Mouse (Mus musculus) left cerebral cortex, postnatal 10 days (tissue): Measurements from ENCODE around the gene Fzd2. TPM values are rescaled to one million over a fixed set of nuclear protein-coding genes. Genes with fewer than 3 reads are reported as not detected.

Source experiments
- DNase-seq, 2 experiments: peaks; one replicate each; pipeline ENCODE4 v3.0.0; 2021 to 2022; ENCODE audit warnings: low spot score in 2 of 2, mixed read lengths in 1 of 2; ENCODE audit errors: extremely low spot score in 1 of 2
- intact Hi-C: fragments of 180-260 bp; cut with DNase I; formaldehyde crosslinking; loops from one replicate; pipeline ENCODE4 v1.15.1; 2025
- total RNA-seq, 2 experiments: library from RNA; stranded (reverse); gene quantifications; 2 replicates each; pipeline ENCODE4 v1.2.3; 2021

The Fzd2 gene
- total RNA-seq, 2 experiments from 2014 or later, result 6.7 to 11.0 TPM

DNA sequence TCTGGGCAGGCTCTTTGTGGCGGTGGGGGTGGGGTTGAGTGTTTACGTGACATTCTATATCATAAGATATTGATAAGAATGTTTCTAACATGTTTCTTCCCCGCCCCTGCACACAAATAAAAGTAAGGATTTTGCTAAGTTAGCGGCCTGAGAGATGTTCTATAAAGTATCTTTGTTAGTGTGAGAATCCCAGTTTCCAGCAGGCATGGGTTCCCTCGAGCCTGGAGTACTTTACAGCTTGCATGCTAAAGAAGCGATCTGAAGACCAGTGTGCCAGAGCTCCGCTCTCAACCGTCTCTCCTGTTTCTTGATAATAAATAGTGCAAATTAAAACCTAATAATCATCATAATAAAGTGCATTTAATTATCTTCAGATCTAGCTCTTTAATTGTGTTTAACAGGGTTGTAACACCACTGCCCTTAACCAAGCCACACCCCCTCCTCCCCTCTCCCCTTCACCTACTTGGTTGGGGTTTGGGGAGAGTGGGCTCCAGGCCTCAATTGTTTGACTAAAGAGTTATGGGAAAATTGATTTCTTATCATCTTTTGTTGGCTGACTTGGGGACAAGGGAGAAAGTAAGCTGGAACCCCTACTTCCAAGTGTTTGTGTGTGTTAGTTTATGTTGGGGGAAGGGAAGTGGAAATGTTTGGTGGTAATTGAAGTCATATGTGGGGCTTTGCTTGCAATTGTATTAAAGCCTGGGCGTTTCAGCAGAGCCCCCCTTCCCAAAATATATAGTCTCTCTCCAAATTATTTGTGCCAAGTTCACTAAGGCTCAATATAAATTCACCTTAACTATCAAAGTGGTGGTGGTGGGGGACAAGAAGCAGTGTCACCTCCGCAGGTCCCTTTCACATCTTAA lies 3.7 kb downstream of the Fzd2 start:
- no peak for DNase-seq
- intact Hi-C loops, result loop anchor here (5.0 kb wide), 1 partner anchor 36 kb away; no protein-coding TSS in a partner anchor

DNA sequence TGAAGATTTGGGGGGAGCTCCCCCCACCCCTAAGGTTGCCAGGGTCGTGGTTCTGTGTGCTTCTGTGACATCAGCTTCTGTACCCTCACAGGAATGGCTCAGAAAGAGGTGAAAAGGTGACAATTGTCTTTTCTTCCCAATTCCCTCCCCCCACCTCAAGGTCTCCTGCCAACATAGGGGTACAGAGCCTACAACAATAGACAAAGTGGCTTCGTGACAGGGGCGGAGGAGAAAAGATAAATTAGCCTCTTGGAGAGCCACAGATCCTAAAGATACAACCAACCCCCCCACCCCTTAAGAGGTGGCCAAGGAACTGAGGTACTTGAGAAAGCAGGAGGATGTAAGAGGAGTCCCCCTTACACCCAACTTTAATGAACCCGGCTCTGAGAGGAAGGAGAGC lies 4.5 kb downstream of the Fzd2 start:
- DNase-seq, result no peak
- intact Hi-C loops, result loop anchor here (5.0 kb wide), 1 partner anchor 36 kb away; no protein-coding TSS in a partner anchor

DNA sequence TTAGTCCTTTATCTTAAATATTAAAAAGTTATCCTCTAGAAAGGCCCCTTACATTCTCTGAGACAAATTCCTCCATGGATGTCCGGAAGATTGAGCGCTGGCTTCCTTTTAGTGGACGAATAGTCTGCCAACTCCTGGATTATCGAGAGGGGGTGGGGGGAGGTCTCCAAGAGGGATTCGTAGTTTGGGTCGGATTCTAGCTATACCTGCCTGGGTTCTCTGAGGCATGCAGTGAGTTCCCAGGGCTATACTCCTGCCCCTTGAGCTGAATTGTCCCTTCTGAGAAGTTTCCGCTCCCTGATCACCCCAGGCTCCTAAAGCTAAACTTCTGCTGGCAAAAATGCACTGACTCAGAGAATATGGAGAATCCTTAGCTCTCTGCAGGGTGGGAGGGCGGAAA lies 5.3 kb downstream of the Fzd2 start:
- intact Hi-C loops, result loop anchor here (5.0 kb wide), 1 partner anchor 37 kb away; no protein-coding TSS in a partner anchor
- DNase-seq, result no peak

DNA sequence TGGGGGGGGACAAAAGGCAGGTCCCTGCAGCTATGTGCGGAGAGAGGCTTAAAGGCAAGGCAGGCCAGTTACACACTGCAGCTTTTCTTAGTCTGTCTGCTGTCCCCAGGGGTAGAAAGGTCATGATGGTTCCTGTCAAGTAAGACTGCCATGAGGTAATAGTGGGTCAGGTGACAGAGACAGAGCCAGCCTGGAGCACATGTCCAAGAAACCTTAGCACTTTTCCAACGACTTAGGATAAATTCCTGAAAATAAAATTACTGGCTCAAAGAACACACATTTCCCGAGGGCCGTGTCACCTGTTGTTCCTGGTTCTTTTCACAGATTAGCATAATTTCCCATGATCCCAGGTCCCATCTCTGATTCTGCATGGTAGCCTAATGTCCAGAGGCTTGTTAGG lies 6.1 kb downstream of the Fzd2 start:
- intact Hi-C loops, result no loop called here
- no peak for DNase-seq

DNA sequence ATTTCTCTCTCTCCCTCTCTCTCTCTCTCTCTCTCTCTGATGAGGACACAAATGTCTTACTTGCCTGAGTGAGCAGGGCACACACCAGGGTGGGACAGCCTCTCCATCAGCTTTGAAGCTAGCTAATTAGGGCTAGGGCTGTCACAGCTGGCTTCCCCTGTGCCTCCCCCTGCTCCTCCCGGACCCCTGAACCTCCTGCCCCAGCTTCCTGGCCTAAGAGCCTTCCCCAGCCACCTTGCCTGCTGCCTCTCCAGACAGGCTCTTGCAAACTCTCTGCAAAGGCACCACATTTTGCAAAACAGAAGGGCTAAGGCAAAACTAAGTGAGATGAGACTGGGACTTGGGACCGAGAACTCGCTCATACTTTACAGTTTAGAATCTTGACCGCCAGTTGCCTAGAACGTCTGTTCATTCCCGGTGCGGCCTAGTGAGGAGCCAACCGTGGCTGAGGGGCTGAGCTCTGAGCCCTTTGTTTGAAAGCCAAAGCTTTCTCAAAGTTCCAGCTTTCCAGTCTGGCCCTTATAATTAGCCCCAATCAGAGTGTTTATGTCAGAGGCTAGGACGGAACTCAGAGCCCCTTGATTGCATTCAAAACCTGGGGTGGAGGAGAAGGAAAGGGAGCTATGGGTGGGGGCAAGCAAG lies 6.6 kb downstream of the Fzd2 start:
- DNase-seq, result no peak
- intact Hi-C loops, result no loop called here

DNA sequence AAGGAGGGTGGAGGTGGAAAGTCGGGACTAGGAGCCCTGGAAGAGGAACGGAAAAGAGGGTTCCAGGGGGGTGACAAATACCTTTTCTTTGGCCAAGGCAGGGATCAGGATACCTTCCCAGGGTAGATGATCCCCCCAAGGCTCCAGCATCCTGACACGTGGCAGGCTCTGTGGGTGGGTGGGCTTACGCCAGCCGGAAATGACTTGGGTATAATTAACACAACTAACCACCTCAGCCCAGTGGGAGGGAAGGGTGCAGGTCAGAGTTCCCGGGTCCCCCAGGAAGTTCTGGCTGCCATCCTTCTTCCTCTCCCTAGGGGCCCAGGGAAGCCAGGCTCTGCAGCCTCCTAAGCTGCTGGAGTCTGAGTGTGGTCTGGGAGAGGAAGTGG lies 7.1 kb downstream of the Fzd2 start:
- no peak for DNase-seq
- intact Hi-C loops, result no loop called here

DNA sequence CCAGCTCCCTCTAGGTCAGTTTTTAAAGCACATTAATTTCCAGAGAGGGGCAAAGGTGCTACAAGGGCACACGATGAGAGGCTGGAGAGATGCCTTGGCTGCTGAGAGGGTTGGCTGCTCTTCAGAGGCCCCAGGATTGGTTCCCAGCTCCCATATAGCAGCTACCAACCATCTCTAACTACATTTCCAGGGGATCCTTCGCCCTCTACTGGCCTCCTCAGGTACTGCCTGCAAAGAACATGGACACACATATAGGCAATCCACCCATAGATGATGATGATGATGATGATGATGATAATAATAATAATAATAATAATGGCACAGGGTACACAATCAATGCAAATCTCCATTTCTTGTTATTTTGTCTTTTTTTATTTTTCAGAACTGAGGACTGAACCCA lies 15.3 kb downstream of the Fzd2 start:
- intact Hi-C loops, result no loop called here
- DNase-seq, result no peak

DNA sequence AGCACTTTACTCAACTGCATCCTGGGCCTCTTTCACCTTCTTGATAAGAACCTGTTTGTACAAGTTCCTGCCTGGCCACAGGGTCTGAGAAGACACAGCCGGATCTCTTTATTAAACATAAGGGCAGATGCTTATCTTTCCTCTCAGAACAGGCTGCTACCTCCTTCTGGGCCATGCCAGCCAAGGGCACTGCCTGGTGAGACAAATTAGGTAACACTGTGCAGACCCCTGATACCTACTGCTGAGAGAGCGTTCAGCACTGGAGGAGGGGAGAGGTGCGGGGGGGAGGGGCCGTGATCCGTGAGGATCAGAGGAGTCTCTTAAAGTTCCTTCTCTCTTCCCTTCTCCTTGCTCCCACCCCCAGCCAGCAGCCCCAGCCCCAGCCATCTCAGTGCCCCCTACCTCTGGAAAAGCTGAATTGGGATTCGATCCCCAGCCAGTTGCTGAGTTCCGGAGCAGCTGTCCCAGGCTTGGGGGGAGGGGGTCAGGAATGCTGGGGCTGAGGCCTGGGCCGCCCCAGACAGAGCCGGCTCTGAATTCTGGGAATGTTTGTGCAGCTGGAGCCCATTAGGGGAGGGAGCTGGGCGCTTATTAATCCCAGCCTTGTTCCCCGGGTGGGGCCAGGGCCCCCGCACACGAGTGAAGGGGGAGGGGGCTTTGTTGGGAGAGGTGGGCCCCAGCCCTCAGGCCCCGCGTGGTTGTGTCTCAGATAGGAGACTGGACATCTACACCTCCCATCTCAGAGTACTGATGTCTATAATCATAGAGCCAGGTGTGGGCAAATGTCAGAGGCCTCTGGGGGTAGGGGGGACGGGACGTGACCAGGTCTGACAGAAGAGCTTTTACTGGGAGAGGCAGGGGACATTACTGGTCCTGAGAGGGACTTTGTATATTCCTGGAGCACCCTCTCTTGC lies 19.9 kb downstream of the Fzd2 start:
- intact Hi-C loops, result no loop called here

DNA sequence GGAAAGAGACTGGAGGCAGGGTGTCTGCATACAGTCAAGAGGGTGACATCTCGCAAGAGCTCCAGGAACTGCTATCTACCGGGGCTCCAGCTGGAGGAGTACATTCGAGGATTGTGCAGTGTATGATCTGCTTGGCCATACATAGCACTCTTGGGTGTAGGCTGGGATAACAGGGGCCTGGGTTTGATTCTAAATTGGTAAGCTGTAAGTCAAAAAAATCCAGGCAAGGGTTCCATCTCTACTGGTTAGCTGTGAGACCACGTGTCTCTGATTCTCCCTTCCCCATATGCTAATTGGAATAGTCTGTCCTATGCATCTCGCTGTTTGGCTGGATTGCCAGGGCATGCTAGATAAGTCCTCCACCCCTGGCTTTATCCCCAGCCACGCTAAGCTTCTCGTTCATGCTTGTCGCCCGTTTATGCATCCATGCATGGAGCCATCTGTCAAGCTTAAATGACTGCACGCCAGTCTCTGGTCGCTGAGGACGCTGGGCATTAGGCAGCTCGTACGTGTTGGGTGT lies 20.8 kb downstream of the Fzd2 start:
- intact Hi-C loops, result no loop called here
- DNase-seq, result no peak

More for the DNA sequence above, 19.9 kb downstream of the Fzd2 start:
- peak in 1 of 2 experiments; percentile 85 for DNase-seq

DNA sequence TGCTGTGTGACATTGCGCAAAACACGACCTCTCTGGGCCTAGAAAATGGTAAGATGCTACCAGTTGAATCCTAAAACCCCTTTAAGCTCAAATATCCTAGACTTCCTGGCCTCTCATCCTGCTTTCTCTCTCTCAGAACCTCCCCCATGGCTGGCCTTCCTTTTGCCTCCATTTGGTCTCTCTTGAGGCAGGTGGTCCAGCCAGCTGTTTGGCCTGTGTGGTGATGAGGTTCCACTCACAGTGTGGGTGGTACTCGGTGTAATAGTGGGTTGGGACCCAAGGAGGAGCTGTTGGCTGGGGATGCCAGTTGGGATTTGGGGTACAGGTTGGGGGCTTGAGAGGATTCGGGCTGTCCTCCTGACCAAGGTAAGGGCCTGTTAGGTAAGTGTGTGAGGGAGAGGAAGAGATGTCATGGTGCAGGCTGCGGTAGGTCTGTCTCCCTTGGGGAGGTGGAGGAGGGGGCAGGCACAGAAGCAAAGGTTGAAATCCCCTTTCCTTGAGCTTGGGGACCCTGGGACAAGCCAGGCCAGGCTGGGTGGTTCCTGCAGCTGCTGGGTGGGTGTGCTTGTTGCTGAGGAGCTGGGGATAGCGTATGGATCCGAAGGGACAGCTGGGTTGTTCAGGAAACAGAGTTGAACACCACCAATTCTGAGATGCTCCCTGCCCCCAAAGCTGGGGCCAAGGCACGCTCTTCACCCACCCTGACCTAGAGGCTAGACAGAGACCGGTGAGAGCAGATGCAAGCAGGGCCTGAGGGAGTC lies 23.2 kb downstream of the Fzd2 start:
- intact Hi-C loops, result no loop called here
- DNase-seq, result no peak

DNA sequence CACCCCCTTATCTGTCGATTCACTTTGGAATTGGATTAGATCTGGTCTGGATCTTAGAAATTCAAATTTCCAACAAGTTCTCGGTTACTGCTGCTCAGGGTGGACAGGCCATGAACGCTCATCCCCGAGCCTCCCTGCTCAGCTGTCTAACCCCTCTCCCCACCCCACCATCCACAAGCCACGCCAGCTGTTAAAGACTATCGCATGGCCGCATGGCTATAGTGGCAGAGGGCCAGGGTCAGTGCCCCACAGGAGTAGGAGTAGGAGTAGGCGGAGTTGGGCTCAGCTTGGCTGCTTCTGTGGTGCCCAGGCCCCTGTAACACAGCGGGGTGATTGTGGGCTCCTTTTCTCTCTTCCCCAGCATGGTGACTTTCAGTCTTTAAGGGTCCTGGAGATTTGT lies 24.3 kb downstream of the Fzd2 start:
- no peak for DNase-seq
- intact Hi-C loops, result no loop called here

DNA sequence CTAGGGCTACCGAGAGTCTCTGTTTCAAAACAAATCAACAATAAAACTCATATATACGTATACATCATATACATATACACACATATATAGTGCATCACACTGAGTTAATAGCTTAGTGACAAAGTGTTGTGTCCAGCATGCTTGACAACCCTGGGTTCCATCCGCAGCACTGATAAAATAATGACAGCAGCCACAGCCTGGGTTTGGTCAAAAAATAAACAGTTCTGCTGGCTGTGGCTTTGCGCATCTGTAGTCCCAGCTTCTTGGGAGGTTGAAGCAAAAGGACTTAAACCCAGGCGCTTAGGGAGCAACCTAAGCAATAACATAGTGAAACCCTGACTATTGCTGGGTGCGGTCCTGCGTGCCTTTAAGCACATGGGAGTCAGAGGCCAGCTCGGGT lies 25.2 kb downstream of the Fzd2 start:
- intact Hi-C loops, result no loop called here
- DNase-seq, result no peak

DNA sequence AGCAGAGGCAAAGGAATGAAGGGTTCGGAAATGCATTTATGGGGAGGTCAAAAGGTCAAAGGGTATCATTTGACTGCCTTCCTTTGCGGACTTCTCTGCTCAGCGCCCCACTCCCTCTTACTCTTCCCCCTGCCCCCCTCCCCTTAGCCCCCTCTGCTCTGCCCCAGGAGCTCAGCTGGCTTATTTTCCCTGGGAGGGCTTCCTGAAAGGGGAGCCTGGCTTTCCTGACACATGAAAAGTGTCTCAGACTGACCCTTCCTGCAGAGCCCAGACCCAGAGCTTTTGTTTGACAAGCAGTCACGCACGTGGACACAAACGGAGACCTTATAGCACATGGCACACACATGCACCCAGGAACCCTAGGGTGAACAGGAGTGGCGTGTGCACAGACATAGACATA lies 26.5 kb downstream of the Fzd2 start:
- intact Hi-C loops, result no loop called here
- no peak for DNase-seq

DNA sequence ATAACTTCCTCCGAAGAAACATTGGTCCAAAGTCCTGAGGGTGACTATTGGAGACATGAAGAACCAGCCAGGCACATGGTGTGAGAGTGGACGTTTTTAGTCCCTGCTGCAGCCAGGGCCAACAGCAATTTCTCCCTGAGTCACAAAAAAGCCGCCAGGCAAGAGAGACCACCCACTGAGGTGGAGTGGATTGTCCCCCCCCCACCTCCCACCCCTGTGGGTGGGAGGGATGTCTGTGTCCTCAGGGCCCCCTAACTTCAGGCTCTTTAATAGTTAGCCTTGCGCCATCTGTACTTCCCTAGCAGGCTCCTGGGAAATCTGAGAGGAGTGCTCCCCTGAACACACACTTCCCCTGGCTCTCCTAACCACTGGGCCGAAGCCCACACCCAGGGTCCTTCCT lies 27.0 kb downstream of the Fzd2 start:
- intact Hi-C loops, result no loop called here
- DNase-seq, result no peak

DNA sequence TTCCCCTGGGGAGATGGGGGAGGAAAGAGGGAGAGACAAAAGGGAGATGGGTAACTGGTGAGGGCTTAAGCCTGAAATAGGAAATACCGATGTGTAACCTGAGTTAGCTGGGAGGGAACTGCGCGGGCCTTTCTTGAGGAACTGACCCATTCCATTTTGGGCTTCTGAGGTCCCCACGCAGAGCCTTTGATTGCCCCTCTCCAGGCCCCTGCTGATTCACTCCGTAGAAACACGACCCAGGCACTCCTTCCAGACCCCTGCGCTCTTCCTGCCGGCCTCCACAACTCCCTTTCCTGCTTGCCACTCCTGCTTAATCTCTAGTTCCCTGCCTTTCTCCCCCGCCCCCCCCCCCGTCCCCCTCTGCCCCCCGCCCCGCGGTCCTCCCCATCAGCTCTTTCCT lies 28.5 kb downstream of the Fzd2 start:
- intact Hi-C loops, result no loop called here

DNA sequence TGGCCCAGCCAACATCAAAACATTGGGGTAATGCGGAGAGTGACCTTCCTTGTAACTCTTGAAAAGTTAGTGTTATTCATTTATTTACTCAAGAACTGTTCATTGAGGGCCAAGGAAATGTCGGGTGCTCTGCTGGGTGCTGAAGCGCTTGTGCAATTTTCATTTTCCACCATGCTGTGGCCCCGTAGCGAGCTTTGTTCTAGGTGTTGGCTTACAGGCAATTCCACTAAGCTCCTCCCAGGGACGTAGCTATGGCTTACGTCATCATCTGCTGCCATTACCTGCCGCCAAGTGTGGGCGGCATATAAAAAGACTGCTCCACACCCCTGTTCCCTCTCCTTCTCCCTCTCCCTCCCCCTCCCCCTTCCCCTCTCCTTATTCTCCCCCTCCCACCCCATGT lies 29.2 kb downstream of the Fzd2 start:
- DNase-seq, result no peak

More for the DNA sequence above, 28.5 kb downstream of the Fzd2 start:
- no peak for DNase-seq

DNA sequence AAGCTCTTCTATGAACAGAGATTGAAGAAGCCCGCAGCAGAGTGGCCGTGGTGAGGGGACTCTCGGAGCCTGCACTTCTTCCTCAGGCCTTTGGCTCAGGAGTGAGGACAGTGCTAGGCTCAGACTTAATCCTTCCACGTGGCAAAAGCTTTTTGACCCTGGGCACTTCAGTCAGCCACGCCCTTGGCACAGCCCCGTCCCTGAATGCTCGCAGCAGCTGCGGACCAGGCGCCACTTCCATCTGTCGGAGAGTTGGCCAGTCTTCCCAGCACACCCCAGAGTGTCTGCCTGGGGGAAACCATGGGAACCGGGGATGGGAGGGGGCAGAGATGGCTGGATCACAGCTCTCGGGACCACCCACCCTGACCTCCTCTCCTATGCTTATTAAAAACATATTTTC lies 32.7 kb downstream of the Fzd2 start:
- intact Hi-C loops, result no loop called here
- no peak for DNase-seq

More for the DNA sequence above, 29.2 kb downstream of the Fzd2 start:
- intact Hi-C loops, result no loop called here

DNA sequence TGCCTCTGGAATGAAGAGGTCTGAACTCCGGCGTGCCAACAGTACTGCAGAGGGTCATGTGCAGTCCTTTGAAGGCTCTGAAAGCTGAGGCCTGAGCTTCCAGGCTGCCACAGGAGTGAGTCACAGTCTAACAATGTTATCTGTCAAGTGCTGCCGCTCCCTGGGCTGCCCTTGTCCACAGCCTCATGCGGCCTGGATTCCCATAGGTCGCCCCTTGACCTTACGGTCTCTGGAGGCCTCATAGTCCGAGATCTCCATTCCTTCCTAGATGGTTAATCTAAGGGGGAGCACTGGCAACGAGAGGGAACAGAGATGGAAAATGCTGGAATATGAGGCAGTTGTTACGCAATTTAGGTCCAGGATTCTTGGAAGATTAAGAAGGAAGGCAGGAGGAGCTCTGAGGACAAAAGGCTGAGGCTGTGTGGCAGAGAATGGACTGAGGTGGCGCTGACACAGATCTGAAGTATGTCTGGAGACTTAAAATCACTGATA lies 39.7 kb downstream of the Fzd2 start:
- no peak for DNase-seq
- intact Hi-C loops, result no loop called here
